ENCODE assay signal across 8 mouse cellular contexts in genomic region chr14:103899111-103899814, GRCm38 (mm10). TPM values are rescaled to one million over a fixed set of nuclear protein-coding genes. Genes with fewer than 3 reads are reported as not detected.
DNase-seq lines count a peak whose midpoint lies in the region; ATAC-seq and TF ChIP-seq lines count a peak whose summit lies in the region.

No protein-coding gene starts in this region.

- WGBS in liver, embryonic 11.5 days, result 38% methylated on average over 22 of the region's 22 CpGs

- H3K4me1 ChIP-seq in liver, embryonic 11.5 days (replicated peaks; ENCODE audit: control insufficient read depth, insufficient read depth, low read length), result no peaks in the 10 kb centered on the region; the same call in 1 of the 2 replicates

- no peak overlapping the region for H3K9ac ChIP-seq in liver, embryonic 11.5 days (ENCODE audit: low read depth, low read length)

- no peaks in the 10 kb centered on the region for H3K9me3 ChIP-seq in liver, embryonic 11.5 days (ENCODE audit: control insufficient read depth, low read length)

- H3K36me3 ChIP-seq in liver, embryonic 11.5 days (ENCODE audit: control insufficient read depth, insufficient read depth, low read length), result no peaks in the 10 kb centered on the region
- H3K36me3 ChIP-seq in myocyte (ENCODE audit: control insufficient read depth, insufficient read depth), result no peaks in the 10 kb centered on the region

- peak overlapping the region; percentile 49 for H3K4me2 ChIP-seq in liver, embryonic 11.5 days
- H3K4me2 ChIP-seq in myocyte (ENCODE audit: low read depth), result peak overlapping the region; percentile 24

- TF ChIP-seq POLR2A in myocyte (IDR thresholded peaks at IDR 0.05; ENCODE audit: insufficient read length, low read depth), result no peak

- ATAC-seq in common myeloid progenitor, adult 5-6 weeks (replicated peaks; ENCODE audit: low read depth, poor library complexity, severe bottlenecking), result peak; percentile 48
- peak; percentile 54 for ATAC-seq in liver, embryonic 11.5 days (replicated peaks; ENCODE audit: low FRiP score)

- H3K27me3 ChIP-seq in liver, embryonic 11.5 days (replicated peaks; ENCODE audit: control insufficient read depth, insufficient read depth, low read length), result no peaks in the 10 kb centered on the region
- H3K27me3 ChIP-seq in myocyte (ENCODE audit: control insufficient read depth, insufficient read depth, insufficient read length), result no peaks in the 10 kb centered on the region

- no peak overlapping the region for H3ac ChIP-seq in myocyte (ENCODE audit: control insufficient read depth, insufficient read length)

- H3K27ac ChIP-seq in liver, embryonic 11.5 days (ENCODE audit: low read depth, low read length), result no peak overlapping the region

- DNase-seq in adrenal gland, adult 8-10 months, result peak; percentile 8
- DNase-seq in heart, adult 8-10 months (ENCODE audit: low spot score), result peak; percentile 6
- DNase-seq in kidney, adult 8-10 months, result peak; percentile 5 to 8
- DNase-seq in liver, embryonic 11.5 days (ENCODE audit: low spot score), result peak; percentile 36
- no peak for DNase-seq in thymus, postnatal 0 days (ENCODE audit: low spot score)
- DNase-seq in spleen, postnatal 10 days (ENCODE audit: low spot score in 2 of 2), result no peak

- peak overlapping the region; percentile 10; the same call in 1 of the 2 replicates for H3K4me3 ChIP-seq in liver, embryonic 11.5 days (ENCODE audit: low read depth, low read length)
- no peak overlapping the region for H3K4me3 ChIP-seq in myocyte

- no peaks in the 10 kb centered on the region for H3K79me2 ChIP-seq in myocyte (ENCODE audit: control insufficient read depth, insufficient read depth)

TF ChIP-seq in myocyte, 11 proteins besides CTCF, POLR2A, EP300 and RAD21:
- TF ChIP-seq TCF12 (IDR thresholded peaks at IDR 0.05; ENCODE audit: insufficient read depth, poor library complexity, severe bottlenecking), result no peak
- no peak for TF ChIP-seq MYOG (IDR thresholded peaks at IDR 0.05; ENCODE audit: control insufficient read depth in 1 of 3, insufficient read depth in 1 of 3, insufficient read length in 2 of 3, low read depth in 2 of 3)
- TF ChIP-seq USF1 (IDR thresholded peaks at IDR 0.05; ENCODE audit: low read depth), result no peak
- TF ChIP-seq SRF (IDR thresholded peaks at IDR 0.05; ENCODE audit: control insufficient read depth, insufficient read length, low read depth), result no peak
- TF ChIP-seq REST (IDR thresholded peaks at IDR 0.05; ENCODE audit: insufficient read depth, insufficient read length), result no peak
- no peak for TF ChIP-seq MAX (IDR thresholded peaks at IDR 0.05; ENCODE audit: low read depth)

RNA-seq across cellular contexts. Expression of gene Ednrb, which starts 55.1 kb away (rescaled TPM):
- total RNA-seq in adrenal gland, adult 8-10 months (2022), result 10 to 100 TPM; 41.5 to 51.0 (median 42.6) TPM
- total RNA-seq in common myeloid progenitor, adult 5-6 weeks (2017), result 0.23 TPM in 1 of 2 replicates, not detected in the other
- 10 to 100 TPM; 12.3 to 15.2 (median 14.0) TPM for total RNA-seq in heart, adult 8-10 months (2022)
- 24.6 and 25.7 TPM in 2 replicates for polyA plus RNA-seq in liver, embryonic 11.5 days (2014; fragmentation: Nextera tagmentation; extraction: Ambion mirVana)
- not detected for polyA plus RNA-seq in myocyte (2012; fragmentation: generic; extraction: Trizol)
- polyA plus RNA-seq in thymus, postnatal 0 days (2015; fragmentation: Nextera tagmentation; extraction: Ambion mirVana), result 13.3 and 14.0 TPM in 2 replicates

Comparison
In these comparisons a context has a peak if more than half of its experiments do, and no peak if none do; other contexts are left out.
1. DNase-seq: peak in adrenal gland, adult 8-10 months (single experiment), heart, adult 8-10 months (single experiment), kidney, adult 8-10 months (2 of 2) and liver, embryonic 11.5 days (single experiment); none in thymus, postnatal 0 days (single experiment) and spleen, postnatal 10 days (0 of 2).
2. RNA of gene Ednrb, which starts 55.1 kb away (total RNA-seq): 41.5 to 51.0 TPM in adrenal gland, adult 8-10 months and 12.3 to 15.2 TPM in heart, adult 8-10 months; 0.23 TPM in common myeloid progenitor, adult 5-6 weeks; every median in the first group is over 10 times any median in the second.